Mouse (Mus musculus): ENCODE data around the gene Zfp365. TPM values are rescaled to one million over a fixed set of nuclear protein-coding genes. Genes with fewer than 3 reads are reported as not detected.

The Zfp365 gene
- total and polyA plus RNA-seq, 3 experiments: 1.0 to 4.0 (median 1.2) TPM

GRCm38 (mm10) chr10:67894683-67895082 lies 17.8 kb downstream of the Zfp365 start:
- no peak overlapping the region for H3K4me3 ChIP-seq (replicated peaks in 1 of 3; ENCODE audit: low read depth in 2 of 3, low read length in 2 of 3, poor library complexity in 1 of 3)
- in situ Hi-C loops (cut with MboI; ENCODE audit: low pct_ligation_motif_present, low pct_unique_long_range_greater_than_20kb, low sequenced_read_pairs) (no loop called here), dilution Hi-C loops (cut with MboI; ENCODE audit: extremely low pct_ligation_motif_present, extremely low pct_unique_long_range_greater_than_20kb, low sequenced_read_pairs) (no loop called here)
- no peaks in the 10 kb centered on the region for H3K79me2 ChIP-seq (replicated peaks; ENCODE audit: control insufficient read depth, extremely low read depth, insufficient read depth, poor library complexity, severe bottlenecking)
- H3K4me2 ChIP-seq (ENCODE audit: insufficient read depth, low read depth, poor library complexity, severe bottlenecking): no peak overlapping the region
- H3K27me3 ChIP-seq (replicated peaks): no peaks in the 10 kb centered on the region
- TF ChIP-seq TBP (conservative IDR thresholded peaks at IDR 0.05; ENCODE audit: low read depth, low read length) (no peak), MXI1 (IDR thresholded peaks at IDR 0.05; ENCODE audit: low read depth, low read length) (no peak), CHD1 (IDR thresholded peaks at IDR 0.05; ENCODE audit: low read depth, low read length) (no peak), TCF12 (IDR thresholded peaks at IDR 0.05; ENCODE audit: low read depth, low read length) (no peak), ELF1 (IDR thresholded peaks at IDR 0.05; ENCODE audit: low read depth, low read length) (no peak), JUND (conservative IDR thresholded peaks at IDR 0.05; ENCODE audit: low read depth, low read length) (no peak), RAD21 (IDR thresholded peaks at IDR 0.05; ENCODE audit: low read depth, low read length) (no peak), MYC (IDR thresholded peaks at IDR 0.05; ENCODE audit: low read depth, low read length) (no peak), GABPA (IDR thresholded peaks at IDR 0.05; ENCODE audit: insufficient replicate concordance, low read depth, low read length) (no peak), MAZ (IDR thresholded peaks at IDR 0.05; ENCODE audit: low read depth, low read length) (no peak), IRF4 (IDR thresholded peaks at IDR 0.05; ENCODE audit: low read depth, low read length) (no peak), JUN (IDR thresholded peaks at IDR 0.05; ENCODE audit: insufficient read depth, low read depth, low read length) (no peak), USF2 (conservative IDR thresholded peaks at IDR 0.05; ENCODE audit: low read depth, low read length) (no peak), ETS1 (conservative IDR thresholded peaks at IDR 0.05; ENCODE audit: low read depth, low read length) (no peak), EP300 (IDR thresholded peaks at IDR 0.05; ENCODE audit: low read length) (no peak)
- peaks cover 8 to 16% of the 10 kb centered on the region in 2 experiments; a peak in 3 of 4 replicates for H3K4me1 ChIP-seq (ENCODE audit: control insufficient read depth in 1 of 2, insufficient read depth in 2 of 2)
- H3K27ac ChIP-seq (ENCODE audit: insufficient read depth, low read depth): no peak overlapping the region
- no peak overlapping the region for H3K9ac ChIP-seq (ENCODE audit: insufficient read depth, low read depth)
- H3K36me3 ChIP-seq (replicated peaks in 1 of 2; ENCODE audit: control insufficient read depth in 1 of 2, insufficient read depth in 1 of 2, low read length in 1 of 2): peaks cover 0 to 6% of the 10 kb centered on the region in 2 experiments
- H3K9me3 ChIP-seq (replicated peaks; ENCODE audit: low read length): no peaks in the 10 kb centered on the region
- DNase-seq (ENCODE audit: extremely low read depth): no peak

DNA sequence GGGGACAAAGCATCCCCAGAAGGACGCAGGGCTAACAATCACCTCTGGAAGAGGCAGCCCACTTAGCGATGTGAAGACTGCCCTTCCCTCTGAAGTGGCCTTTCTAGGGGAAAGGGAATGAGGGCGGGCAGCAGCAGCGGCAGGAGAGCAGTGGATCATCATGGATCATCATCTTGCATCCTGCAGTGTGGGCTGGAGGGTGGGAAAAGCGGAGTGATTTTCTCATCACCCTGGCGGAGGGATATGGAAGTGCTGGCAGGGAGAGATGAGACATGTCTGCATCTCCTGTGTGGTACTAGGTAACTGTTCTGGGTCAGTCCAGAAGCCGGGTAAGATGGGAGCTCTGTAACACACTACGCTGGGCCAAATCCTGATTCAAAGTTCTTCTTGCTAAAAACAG lies 18.4 kb downstream of the Zfp365 start:
- no peaks in the 10 kb centered on the region for H3K9me3 ChIP-seq (replicated peaks; ENCODE audit: low read length)
- H3K27ac ChIP-seq (ENCODE audit: insufficient read depth, low read depth): no peak overlapping the region
- dilution Hi-C loops (cut with MboI; ENCODE audit: extremely low pct_ligation_motif_present, extremely low pct_unique_long_range_greater_than_20kb, low sequenced_read_pairs): no loop called here

More for the DNA sequence above, 18.4 kb downstream of the Zfp365 start:
- Histone ChIP-seq H3K27me3 (replicated peaks) (no peaks in the 10 kb centered on the region), H3K79me2 (replicated peaks; ENCODE audit: control insufficient read depth, extremely low read depth, insufficient read depth, poor library complexity, severe bottlenecking) (no peaks in the 10 kb centered on the region), H3K4me3 (replicated peaks in 1 of 3; ENCODE audit: low read depth in 2 of 3, low read length in 2 of 3, poor library complexity in 1 of 3) (no peak overlapping the region), H3K9ac (ENCODE audit: insufficient read depth, low read depth) (no peak overlapping the region), H3K4me2 (ENCODE audit: insufficient read depth, low read depth, poor library complexity, severe bottlenecking) (no peak overlapping the region), H3K4me1 (ENCODE audit: control insufficient read depth in 1 of 2, insufficient read depth in 2 of 2) (peaks cover 8 to 12% of the 10 kb centered on the region in 2 experiments; a peak in 2 of 4 replicates), H3K36me3 (replicated peaks in 1 of 2; ENCODE audit: control insufficient read depth in 1 of 2, insufficient read depth in 1 of 2, low read length in 1 of 2) (peaks cover 0 to 6% of the 10 kb centered on the region in 2 experiments)
- DNase-seq (ENCODE audit: extremely low read depth): no peak
- TF ChIP-seq TCF12 (IDR thresholded peaks at IDR 0.05; ENCODE audit: low read depth, low read length) (no peak), SIN3A (IDR thresholded peaks at IDR 0.05; ENCODE audit: low read length) (no peak), ZC3H11A (IDR thresholded peaks at IDR 0.05; ENCODE audit: low read depth, low read length) (no peak), E2F4 (IDR thresholded peaks at IDR 0.05; ENCODE audit: insufficient replicate concordance, low read depth, low read length) (no peak), HCFC1 (IDR thresholded peaks at IDR 0.05; ENCODE audit: low read depth, low read length) (no peak), NRF1 (IDR thresholded peaks at IDR 0.05; ENCODE audit: low read depth, low read length) (no peak), MXI1 (IDR thresholded peaks at IDR 0.05; ENCODE audit: low read depth, low read length) (no peak), CHD2 (IDR thresholded peaks at IDR 0.05; ENCODE audit: low read length) (no peak), JUN (IDR thresholded peaks at IDR 0.05; ENCODE audit: insufficient read depth, low read depth, low read length) (no peak), MAFK (IDR thresholded peaks at IDR 0.05; ENCODE audit: insufficient replicate concordance, low read length) (no peak), MAX (IDR thresholded peaks at IDR 0.05; ENCODE audit: low read length) (no peak)
- in situ Hi-C loops (cut with MboI; ENCODE audit: low pct_ligation_motif_present, low pct_unique_long_range_greater_than_20kb, low sequenced_read_pairs): no loop called here
